ENCODE assay signal across 23 mouse cellular contexts in genomic region chr7:56112999-56113398, GRCm38 (mm10).
"Had no signal": no experiment of that assay in that cellular context is flagged by ENCODE, and none has a peak within 500 bp of the region (broad histone marks: within the 10 kb centered on the region; RNA-seq: fewer than 3 reads in every experiment).

No protein-coding gene starts in this region.

- H3K27me3 ChIP-seq: limb, embryonic 12.5 days; limb, embryonic 15.5 days; midbrain, embryonic 12.5 days; midbrain, embryonic 15.5 days; neural tube, embryonic 12.5 days; neural tube, embryonic 15.5 days; stomach, embryonic 15.5 days had no signal

- ATAC-seq: intestine, embryonic 16.5 days; liver, postnatal 0 days; lung, postnatal 0 days; midbrain, embryonic 15.5 days had no signal

- H3K9ac ChIP-seq: limb, embryonic 12.5 days; limb, embryonic 15.5 days; liver, embryonic 14.5 days; liver, postnatal 0 days; lung, embryonic 14.5 days; midbrain, embryonic 12.5 days; midbrain, embryonic 15.5 days; neural tube, embryonic 12.5 days; neural tube, embryonic 15.5 days; stomach, embryonic 15.5 days had no signal

- H3K27ac ChIP-seq: kidney, postnatal 0 days; limb, embryonic 12.5 days; limb, embryonic 15.5 days; liver, embryonic 14.5 days; macrophage; midbrain, embryonic 12.5 days; midbrain, embryonic 15.5 days; neural tube, embryonic 12.5 days; neural tube, embryonic 15.5 days; stomach, embryonic 15.5 days had no signal

- H3K9me3 ChIP-seq: limb, embryonic 12.5 days; limb, embryonic 15.5 days; midbrain, embryonic 12.5 days; midbrain, embryonic 15.5 days; neural tube, embryonic 12.5 days; neural tube, embryonic 15.5 days; stomach, embryonic 15.5 days had no signal

- H3K4me2 ChIP-seq: limb, embryonic 12.5 days; limb, embryonic 15.5 days; liver, embryonic 11.5 days; lung, embryonic 14.5 days; midbrain, embryonic 12.5 days; midbrain, embryonic 15.5 days; neural tube, embryonic 12.5 days; neural tube, embryonic 15.5 days; stomach, embryonic 15.5 days had no signal

- H3K4me3 ChIP-seq: limb, embryonic 12.5 days; limb, embryonic 15.5 days; midbrain, embryonic 12.5 days; midbrain, embryonic 15.5 days; neural tube, embryonic 12.5 days; neural tube, embryonic 15.5 days; stomach, embryonic 15.5 days had no signal

- DNase-seq: kidney, adult 8-10 months; kidney, postnatal 4 days; left cerebral cortex, postnatal 4 days; liver, postnatal 0 days; lung, embryonic 14.5 days; retina, postnatal 1 day; right cerebral cortex, postnatal 25 days; spleen, adult 18-20 months; thymus, adult 18-20 months; thymus, postnatal 4 days had no signal

- H3K4me1 ChIP-seq: limb, embryonic 12.5 days; limb, embryonic 15.5 days; midbrain, embryonic 12.5 days; midbrain, embryonic 15.5 days; neural tube, embryonic 12.5 days; neural tube, embryonic 15.5 days; stomach, embryonic 15.5 days had no signal
